Mouse (Mus musculus) heart, postnatal 4 days (tissue): ENCODE data around the gene Zfp800. TPM values are rescaled to one million over a fixed set of nuclear protein-coding genes. Genes with fewer than 3 reads are reported as not detected.

Experiments
- DNase-seq: peaks from one replicate; pipeline ENCODE4 v3.0.0; 2021
- total RNA-seq, 2 experiments: library from RNA; stranded (reverse); gene quantifications; 2 replicates each; pipeline ENCODE4 v1.2.3; 2021

The Zfp800 gene
- total RNA-seq, 2 experiments from 2014 or later: 11.7 to 12.5 TPM

GRCm38 (mm10) chr6:28202833-28203232 lies 195.0 kb downstream of the Zfp800 start:
- DNase-seq: no peak

- DNase-seq: no peak
Measured at GRCm38 (mm10) chr6:28193901-28194300, 203.9 kb downstream of the Zfp800 start.

- DNase-seq: no peak
Measured at GRCm38 (mm10) chr6:28191935-28192334, 205.9 kb downstream of the Zfp800 start.

Other genes starting within 250 kb of the Zfp800 start
- gene Arf5, start 25.6 kb upstream of the Zfp800 start, total RNA-seq: 100 to 1,000 TPM; 199 to 205 TPM
- gene Fscn3, start 29.8 kb upstream of the Zfp800 start, total RNA-seq: not detected
- 1 to 10 TPM; 8.6 TPM for gene Gcc1, start 30.4 kb upstream of the Zfp800 start, total RNA-seq
- not detected for gene Pax4, start 51.3 kb upstream of the Zfp800 start, total RNA-seq
- gene Snd1, start 77.1 kb upstream of the Zfp800 start, total RNA-seq: 100 to 1,000 TPM; 118 to 128 TPM